Mouse (Mus musculus) brain, embryonic 14.5 days (tissue): Measurements from ENCODE around the gene Cgnl1.

Source experiments
- CTCF ChIP-seq: fragments of 200-500 bp; IDR thresholded peaks from 2 replicates; pipeline ENCODE4 v1.5.1; 2012; ENCODE audit warnings: inconsistent platforms, mild to moderate bottlenecking, moderate library complexity, borderline replicate concordance; ENCODE audit not compliant: insufficient read depth, insufficient read length; ENCODE audit errors: extremely low read depth
- POLR2A ChIP-seq: fragments of 200-500 bp; IDR thresholded peaks from 2 replicates; pipeline ENCODE4 v1.6.1; 2012; ENCODE audit warnings: mild to moderate bottlenecking, inconsistent platforms, borderline replicate concordance; ENCODE audit not compliant: poor library complexity, insufficient read depth, insufficient read length, severe bottlenecking; ENCODE audit errors: extremely low read depth

GRCm38 (mm10) chr9:71746405-71746804 is 25.0 kb downstream of the Cgnl1 start:
- no peak for TF ChIP-seq CTCF
- no peak for TF ChIP-seq POLR2A
